Mouse (Mus musculus): ENCODE results near the gene Ntm. TPM values are rescaled to one million over a fixed set of nuclear protein-coding genes. Genes with fewer than 3 reads are reported as not detected.
A peak's percentile ranks its signal among the peaks of the same experiment; 100 is the strongest.

Gene Ntm
- polyA plus RNA-seq, 1 experiment from 2014 or later: 134 TPM

- Histone ChIP-seq H3K4me2 (ENCODE audit: low read length) (no peak overlapping the region), H3K36me3 (ENCODE audit: control insufficient read depth, insufficient read depth) (no peaks in the 10 kb centered on the region), H3K9me3 (ENCODE audit: control insufficient read depth, low read length) (no peaks in the 10 kb centered on the region; the same call in 1 of the 2 replicates), H3K27me3 (replicated peaks; ENCODE audit: control insufficient read depth, insufficient read depth, low read length) (no peaks in the 10 kb centered on the region), H3K27ac (ENCODE audit: low read length) (no peak overlapping the region), H3K4me1 (replicated peaks; ENCODE audit: control insufficient read depth, insufficient read depth, low read length) (no peaks in the 10 kb centered on the region; the same call in 1 of the 2 replicates), H3K4me3 (replicated peaks; ENCODE audit: low read length) (no peak overlapping the region), H3K9ac (replicated peaks; ENCODE audit: low read depth, low read length) (no peak overlapping the region)
- 87% methylated on average over 2 of the region's 2 CpGs for WGBS
- ATAC-seq: no peak
Observed at GRCm38 (mm10) chr9:29128416-29128815, 834.5 kb downstream of the Ntm start.

DNA sequence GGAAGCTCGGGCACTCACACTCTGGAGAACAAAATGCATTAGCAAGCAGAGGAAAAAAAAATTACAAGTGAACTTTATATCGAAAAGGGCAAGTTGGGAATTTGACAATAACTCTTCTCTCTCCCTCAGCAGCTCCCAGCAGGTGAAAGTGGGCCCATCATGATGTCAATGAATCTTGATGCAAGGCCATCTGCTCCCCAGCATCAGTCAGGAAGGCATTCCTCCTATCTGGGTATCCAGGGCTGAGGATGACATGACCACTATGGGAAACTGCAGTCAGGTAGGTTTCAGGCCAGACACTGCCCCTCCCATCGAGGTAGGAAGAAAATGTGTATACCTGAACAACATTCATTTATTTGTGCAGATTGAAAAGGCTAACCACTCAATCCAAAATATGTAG is 838.5 kb downstream of the Ntm start:
- Histone ChIP-seq H3K9me3 (ENCODE audit: control insufficient read depth, low read length) (no peaks in the 10 kb centered on the region), H3K27me3 (replicated peaks; ENCODE audit: control insufficient read depth, insufficient read depth, low read length) (no peaks in the 10 kb centered on the region), H3K9ac (replicated peaks; ENCODE audit: low read depth, low read length) (no peak overlapping the region), H3K36me3 (ENCODE audit: control insufficient read depth, insufficient read depth) (no peaks in the 10 kb centered on the region), H3K4me3 (replicated peaks; ENCODE audit: low read length) (no peak overlapping the region), H3K27ac (ENCODE audit: low read length) (no peak overlapping the region), H3K4me1 (replicated peaks; ENCODE audit: control insufficient read depth, insufficient read depth, low read length) (no peaks in the 10 kb centered on the region; the same call in 1 of the 2 replicates), H3K4me2 (ENCODE audit: low read length) (no peak overlapping the region)
- ATAC-seq: no peak
- WGBS: 75% methylated on average over 3 of the region's 3 CpGs

DNA sequence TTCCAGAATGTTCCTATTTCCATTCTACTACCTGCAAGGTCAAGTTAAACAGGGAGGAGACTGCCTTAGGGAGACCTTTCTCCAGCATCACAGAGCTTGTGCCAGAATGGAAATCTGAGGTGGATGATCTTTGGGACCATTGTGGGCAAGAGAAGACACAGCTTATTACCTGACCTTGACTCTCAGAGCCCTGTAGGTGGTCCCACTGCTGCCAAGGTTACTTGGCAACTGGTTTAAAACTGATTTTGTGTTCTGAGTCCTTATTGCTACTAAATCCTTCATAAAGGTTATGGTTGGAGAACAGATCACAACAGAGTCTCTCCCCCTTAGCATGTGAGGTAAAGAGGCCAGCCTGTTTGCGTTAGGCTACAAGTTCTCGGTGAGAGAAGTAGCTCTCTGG is 839.1 kb downstream of the Ntm start:
- ATAC-seq: no peak
- no peaks in the 10 kb centered on the region for H3K27me3 ChIP-seq (replicated peaks; ENCODE audit: control insufficient read depth, insufficient read depth, low read length)
- H3K9ac ChIP-seq (replicated peaks; ENCODE audit: low read depth, low read length): no peak overlapping the region
- WGBS: 67% methylated on average over 2 of the region's 2 CpGs
- H3K4me1 ChIP-seq (replicated peaks; ENCODE audit: control insufficient read depth, insufficient read depth, low read length): no peaks in the 10 kb centered on the region; the same call in 1 of the 2 replicates
- H3K27ac ChIP-seq (ENCODE audit: low read length): no peak overlapping the region
- H3K4me2 ChIP-seq (ENCODE audit: low read length): no peak overlapping the region
- H3K36me3 ChIP-seq (ENCODE audit: control insufficient read depth, insufficient read depth): no peaks in the 10 kb centered on the region
- no peaks in the 10 kb centered on the region for H3K9me3 ChIP-seq (ENCODE audit: control insufficient read depth, low read length)
- H3K4me3 ChIP-seq (replicated peaks; ENCODE audit: low read length): no peak overlapping the region

GRCm38 (mm10) chr9:29117561-29118112 is 845.3 kb downstream of the Ntm start:
- no peaks in the 10 kb centered on the region for H3K27me3 ChIP-seq (replicated peaks; ENCODE audit: control insufficient read depth, insufficient read depth, low read length)
- ATAC-seq: no peak
- no peak overlapping the region for H3K4me2 ChIP-seq (ENCODE audit: low read length)
- no peak overlapping the region for H3K9ac ChIP-seq (replicated peaks; ENCODE audit: low read depth, low read length)
- peaks cover 3% of the 10 kb centered on the region; the same call in 1 of the 2 replicates for H3K4me1 ChIP-seq (replicated peaks; ENCODE audit: control insufficient read depth, insufficient read depth, low read length)
- no peaks in the 10 kb centered on the region for H3K9me3 ChIP-seq (ENCODE audit: control insufficient read depth, low read length)
- 62% methylated on average over 2 of the region's 2 CpGs for WGBS
- no peak overlapping the region for H3K4me3 ChIP-seq (replicated peaks; ENCODE audit: low read length)
- no peak overlapping the region for H3K27ac ChIP-seq (ENCODE audit: low read length)
- H3K36me3 ChIP-seq (ENCODE audit: control insufficient read depth, insufficient read depth): no peaks in the 10 kb centered on the region

DNA sequence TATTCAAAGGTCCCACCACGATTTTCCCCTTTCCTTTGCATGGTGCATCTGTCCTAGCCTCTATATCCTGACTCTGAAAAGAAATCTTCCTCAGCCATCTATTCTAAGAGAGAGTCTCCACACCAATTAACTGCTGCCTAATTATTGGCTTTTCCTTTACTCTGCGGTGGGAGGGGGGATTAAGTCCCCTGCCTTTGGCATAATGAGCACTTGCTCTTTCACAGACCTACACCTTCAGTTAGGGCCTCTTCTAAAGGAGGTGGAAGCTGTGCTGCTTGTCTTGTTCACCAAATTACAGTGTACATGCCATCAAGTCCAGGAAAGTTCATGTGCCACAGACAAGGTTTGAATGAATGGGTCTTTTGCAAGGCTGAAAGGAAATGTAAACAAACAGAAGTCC is 847.6 kb downstream of the Ntm start:
- no peaks in the 10 kb centered on the region for H3K36me3 ChIP-seq (ENCODE audit: control insufficient read depth, insufficient read depth)
- no peak overlapping the region for H3K9ac ChIP-seq (replicated peaks; ENCODE audit: low read depth, low read length)
- H3K4me3 ChIP-seq (replicated peaks; ENCODE audit: low read length): no peak overlapping the region
- H3K27ac ChIP-seq (ENCODE audit: low read length): no peak overlapping the region
- 3% methylated on average over 2 of the region's 2 CpGs for WGBS
- no peak overlapping the region for H3K4me2 ChIP-seq (ENCODE audit: low read length)
- H3K27me3 ChIP-seq (replicated peaks; ENCODE audit: control insufficient read depth, insufficient read depth, low read length): no peaks in the 10 kb centered on the region
- H3K9me3 ChIP-seq (ENCODE audit: control insufficient read depth, low read length): no peaks in the 10 kb centered on the region
- peaks cover 6% of the 10 kb centered on the region; the same call in 1 of the 2 replicates for H3K4me1 ChIP-seq (replicated peaks; ENCODE audit: control insufficient read depth, insufficient read depth, low read length)
- ATAC-seq: no peak

DNA sequence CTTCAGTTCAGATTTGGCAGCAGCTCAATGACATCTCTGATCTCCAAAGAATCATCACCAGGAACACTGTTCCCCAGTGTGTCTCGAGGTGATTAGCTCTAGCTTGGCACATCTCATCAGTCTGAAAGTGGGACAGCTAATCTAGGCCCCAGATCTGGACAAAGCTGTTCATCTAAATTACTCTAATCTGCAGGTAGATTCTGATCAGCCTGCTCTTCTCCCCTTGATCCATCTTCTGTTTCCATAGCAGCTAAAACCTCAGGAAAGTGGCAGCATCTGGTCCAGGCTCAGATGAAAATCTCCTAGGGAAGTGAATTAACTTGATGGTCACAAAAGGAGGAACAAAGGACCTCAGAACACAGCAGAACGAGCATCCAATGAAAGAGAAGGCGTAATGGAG is 856.2 kb downstream of the Ntm start:
- WGBS: 46% methylated on average over 3 of the region's 3 CpGs

GRCm38 (mm10) chr9:29104442-29104841 is 858.5 kb downstream of the Ntm start:
- Histone ChIP-seq H3K36me3 (ENCODE audit: control insufficient read depth, insufficient read depth) (no peaks in the 10 kb centered on the region), H3K4me3 (replicated peaks; ENCODE audit: low read length) (no peak overlapping the region), H3K4me2 (ENCODE audit: low read length) (no peak overlapping the region), H3K4me1 (replicated peaks; ENCODE audit: control insufficient read depth, insufficient read depth, low read length) (peaks cover 13% of the 10 kb centered on the region), H3K27ac (ENCODE audit: low read length) (peak overlapping the region; percentile 58), H3K9me3 (ENCODE audit: control insufficient read depth, low read length) (no peaks in the 10 kb centered on the region), H3K27me3 (replicated peaks; ENCODE audit: control insufficient read depth, insufficient read depth, low read length) (no peaks in the 10 kb centered on the region), H3K9ac (replicated peaks; ENCODE audit: low read depth, low read length) (no peak overlapping the region)
- peak; percentile 70 for ATAC-seq
- 40% methylated on average over 5 of the region's 5 CpGs for WGBS

More for the DNA sequence above, 856.2 kb downstream of the Ntm start:
- H3K4me2 ChIP-seq (ENCODE audit: low read length): no peak overlapping the region
- no peaks in the 10 kb centered on the region for H3K36me3 ChIP-seq (ENCODE audit: control insufficient read depth, insufficient read depth)
- H3K9me3 ChIP-seq (ENCODE audit: control insufficient read depth, low read length): no peaks in the 10 kb centered on the region
- no peaks in the 10 kb centered on the region for H3K27me3 ChIP-seq (replicated peaks; ENCODE audit: control insufficient read depth, insufficient read depth, low read length)
- no peak overlapping the region for H3K27ac ChIP-seq (ENCODE audit: low read length)
- H3K9ac ChIP-seq (replicated peaks; ENCODE audit: low read depth, low read length): no peak overlapping the region
- ATAC-seq: no peak
- H3K4me3 ChIP-seq (replicated peaks; ENCODE audit: low read length): no peak overlapping the region
- H3K4me1 ChIP-seq (replicated peaks; ENCODE audit: control insufficient read depth, insufficient read depth, low read length): peaks cover 13% of the 10 kb centered on the region

- peak overlapping the region; percentile 58 for H3K27ac ChIP-seq (ENCODE audit: low read length)
- no peaks in the 10 kb centered on the region for H3K36me3 ChIP-seq (ENCODE audit: control insufficient read depth, insufficient read depth)
- H3K9ac ChIP-seq (replicated peaks; ENCODE audit: low read depth, low read length): no peak overlapping the region
- no peak overlapping the region for H3K4me3 ChIP-seq (replicated peaks; ENCODE audit: low read length)
- no peaks in the 10 kb centered on the region for H3K9me3 ChIP-seq (ENCODE audit: control insufficient read depth, low read length)
- peak; percentile 96 for ATAC-seq
- no peak overlapping the region for H3K4me2 ChIP-seq (ENCODE audit: low read length)
- peaks cover 13% of the 10 kb centered on the region for H3K4me1 ChIP-seq (replicated peaks; ENCODE audit: control insufficient read depth, insufficient read depth, low read length)
- WGBS: 21% methylated on average over 6 of the region's 6 CpGs
- no peaks in the 10 kb centered on the region for H3K27me3 ChIP-seq (replicated peaks; ENCODE audit: control insufficient read depth, insufficient read depth, low read length)
Observed at GRCm38 (mm10) chr9:29103993-29104392, 858.9 kb downstream of the Ntm start.

- H3K27ac ChIP-seq (ENCODE audit: low read length): no peak overlapping the region
- no peak for ATAC-seq
- H3K9ac ChIP-seq (replicated peaks; ENCODE audit: low read depth, low read length): no peak overlapping the region
- H3K4me3 ChIP-seq (replicated peaks; ENCODE audit: low read length): no peak overlapping the region
- H3K4me2 ChIP-seq (ENCODE audit: low read length): no peak overlapping the region
- H3K4me1 ChIP-seq (replicated peaks; ENCODE audit: control insufficient read depth, insufficient read depth, low read length): peaks cover 13% of the 10 kb centered on the region
- no peaks in the 10 kb centered on the region for H3K9me3 ChIP-seq (ENCODE audit: control insufficient read depth, low read length)
- 81% methylated on average over 5 of the region's 5 CpGs for WGBS
- no peaks in the 10 kb centered on the region for H3K27me3 ChIP-seq (replicated peaks; ENCODE audit: control insufficient read depth, insufficient read depth, low read length)
- H3K36me3 ChIP-seq (ENCODE audit: control insufficient read depth, insufficient read depth): no peaks in the 10 kb centered on the region
Observed at GRCm38 (mm10) chr9:29100624-29101023, 862.3 kb downstream of the Ntm start.

DNA sequence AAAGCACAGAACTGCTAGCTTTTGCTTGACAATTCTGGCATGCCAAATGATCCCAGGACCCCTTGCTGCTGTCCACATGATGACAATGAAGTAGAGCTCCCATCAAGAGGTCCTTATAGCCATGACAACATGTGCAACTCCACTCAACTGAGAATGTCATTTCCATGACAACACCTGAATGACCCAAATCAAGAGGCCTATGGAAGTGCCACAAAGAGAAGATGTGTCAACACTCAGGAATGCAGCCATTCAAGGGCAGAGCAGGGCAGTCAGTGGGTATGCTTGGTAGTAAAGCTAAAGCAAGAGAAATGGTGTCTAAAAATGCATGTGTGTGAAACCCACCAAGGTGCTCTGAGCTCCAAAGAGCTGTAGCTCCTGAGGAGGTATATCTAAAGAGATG is 870.5 kb downstream of the Ntm start:
- 0 out of 2 replicates have a peak, but pooled peaks cover 3% of the 10 kb centered on the region for H3K4me1 ChIP-seq (replicated peaks; ENCODE audit: control insufficient read depth, insufficient read depth, low read length)
- ATAC-seq: no peak

More for the DNA sequence above, 870.5 kb downstream of the Ntm start:
- H3K9me3 ChIP-seq (ENCODE audit: control insufficient read depth, low read length): no peaks in the 10 kb centered on the region
- H3K9ac ChIP-seq (replicated peaks; ENCODE audit: low read depth, low read length): no peak overlapping the region
- no peaks in the 10 kb centered on the region for H3K36me3 ChIP-seq (ENCODE audit: control insufficient read depth, insufficient read depth)
- no peak overlapping the region for H3K4me2 ChIP-seq (ENCODE audit: low read length)
- no peak overlapping the region for H3K4me3 ChIP-seq (replicated peaks; ENCODE audit: low read length)
- H3K27ac ChIP-seq (ENCODE audit: low read length): no peak overlapping the region
- H3K27me3 ChIP-seq (replicated peaks; ENCODE audit: control insufficient read depth, insufficient read depth, low read length): no peaks in the 10 kb centered on the region
